Mouse (Mus musculus): ENCODE measurements around the gene Tmbim7.

GRCm38 (mm10) chr5:3635286-3635685 is 15.7 kb upstream of the Tmbim7 start:
- TF ChIP-seq POLR2A (IDR thresholded peaks at IDR 0.05; ENCODE audit: extremely low read depth, insufficient read depth, low read length) (no peak), CTCF (IDR thresholded peaks at IDR 0.05; ENCODE audit: extremely low read depth, insufficient read depth, low read length) (no peak)
